ENCODE assay signal across 9 mouse cellular contexts in genomic region chr7:64497438-64497837, GRCm38 (mm10). TPM values are rescaled to one million over a fixed set of nuclear protein-coding genes. Genes with fewer than 3 reads are reported as not detected.
A peak's percentile ranks its signal among the peaks of the same experiment; 100 is the strongest.
DNase-seq lines count a peak whose midpoint lies in the region; ATAC-seq and TF ChIP-seq lines count a peak whose summit lies in the region.
"Had no signal": no experiment of that assay in that cellular context is flagged by ENCODE, and none has a peak within 500 bp of the region (broad histone marks: within the 10 kb centered on the region; RNA-seq: fewer than 3 reads in every experiment).

No protein-coding gene starts in this region.

- H3K27ac ChIP-seq in liver, adult 2 months (replicated peaks; ENCODE audit: insufficient read depth, low read depth, low read length) = no peak overlapping the region
- no peak overlapping the region for H3K27ac ChIP-seq in MEL (ENCODE audit: control insufficient read depth, low read depth, low read length)
- no peak overlapping the region for H3K27ac ChIP-seq in cerebellum, adult 2 months (ENCODE audit: insufficient read depth, low read length)
- H3K27ac ChIP-seq in limb, embryonic 11.5 days (replicated peaks; ENCODE audit: low read depth, low read length) = no peak overlapping the region
- H3K27ac ChIP-seq: embryonic facial prominence, embryonic 15.5 days; liver, embryonic 13.5 days had no signal

- H3K4me3 ChIP-seq in liver, adult 2 months (ENCODE audit: insufficient read depth, low read depth, low read length) = no peak overlapping the region
- H3K4me3 ChIP-seq in MEL (ENCODE audit: control insufficient read depth in 1 of 2, insufficient read depth in 1 of 2, low read depth in 2 of 2, low read length in 2 of 2) = no peak overlapping the region
- no peak overlapping the region for H3K4me3 ChIP-seq in cerebellum, adult 2 months (replicated peaks; ENCODE audit: insufficient read depth, low read depth, low read length)
- no peak overlapping the region for H3K4me3 ChIP-seq in limb, embryonic 11.5 days (ENCODE audit: low read depth, low read length)
- H3K4me3 ChIP-seq: embryonic facial prominence, embryonic 15.5 days; liver, embryonic 13.5 days had no signal

- WGBS in liver, adult 2 months = 51% methylated on average over 10 of the region's 10 CpGs
- 43% methylated on average over 10 of the region's 10 CpGs for WGBS in cerebellum, adult 2 months
- 34% methylated on average over 10 of the region's 10 CpGs for WGBS in limb, embryonic 11.5 days

- no peak overlapping the region for H3K9ac ChIP-seq in liver, adult 2 months (ENCODE audit: low read depth, low read length)
- no peak overlapping the region for H3K9ac ChIP-seq in MEL (ENCODE audit: control insufficient read depth, low read depth, low read length, poor library complexity, severe bottlenecking)
- H3K9ac ChIP-seq in limb, embryonic 11.5 days (ENCODE audit: low read length) = no peak overlapping the region
- H3K9ac ChIP-seq: embryonic facial prominence, embryonic 15.5 days; liver, embryonic 13.5 days had no signal

- H3K79me2 ChIP-seq in liver, adult 2 months (ENCODE audit: control insufficient read depth, insufficient read depth, low read length) = no peaks in the 10 kb centered on the region
- H3K79me2 ChIP-seq in MEL (ENCODE audit: control insufficient read depth, insufficient read depth, low read length, poor library complexity) = no peaks in the 10 kb centered on the region

- no peak for TF ChIP-seq EP300 in MEL (IDR thresholded peaks at IDR 0.05; ENCODE audit: low read depth in 1 of 2, low read length in 2 of 2)

- H3K9me3 ChIP-seq in MEL (replicated peaks; ENCODE audit: insufficient read depth, low read length) = no peaks in the 10 kb centered on the region
- H3K9me3 ChIP-seq in limb, embryonic 11.5 days (ENCODE audit: control insufficient read depth, low read length) = no peaks in the 10 kb centered on the region
- H3K9me3 ChIP-seq: embryonic facial prominence, embryonic 15.5 days had no signal

- no peak for ATAC-seq in limb, embryonic 11.5 days (ENCODE audit: insufficient number of reproducible peaks, low FRiP score, low TSS enrichment, low read depth)

- peak; percentile 76 for TF ChIP-seq CTCF in liver, adult 2 months (IDR thresholded peaks at IDR 0.05; ENCODE audit: low read depth, low read length)
- TF ChIP-seq CTCF in MEL (IDR thresholded peaks at IDR 0.05 in 2 of 3, conservative IDR thresholded peaks at IDR 0.05 in 1 of 3; ENCODE audit: control insufficient read depth in 1 of 3, insufficient read depth in 1 of 3, low read depth in 2 of 3, low read length in 3 of 3, poor library complexity in 1 of 3, severe bottlenecking in 1 of 3) = peak; percentile 37 to 68 (median 40)
- TF ChIP-seq CTCF in cerebellum, adult 2 months (IDR thresholded peaks at IDR 0.05; ENCODE audit: borderline replicate concordance, insufficient read depth, low read depth, low read length) = peak; percentile 65

- H3K4me1 ChIP-seq in liver, adult 2 months (ENCODE audit: control insufficient read depth, insufficient read depth, low read length) = no peaks in the 10 kb centered on the region
- H3K4me1 ChIP-seq in MEL (ENCODE audit: control insufficient read depth in 1 of 2, insufficient read depth in 2 of 2, low read length in 2 of 2) = no peaks in the 10 kb centered on the region
- H3K4me1 ChIP-seq in cerebellum, adult 2 months (ENCODE audit: control insufficient read depth, insufficient read depth, low read length) = peaks cover 8% of the 10 kb centered on the region; the same call in 1 of the 2 replicates
- H3K4me1 ChIP-seq in limb, embryonic 11.5 days (ENCODE audit: control insufficient read depth, insufficient read depth, low read length) = no peaks in the 10 kb centered on the region
- H3K4me1 ChIP-seq: liver, embryonic 13.5 days had no signal

- H3K27me3 ChIP-seq in liver, adult 2 months (ENCODE audit: control insufficient read depth, insufficient read depth, low read length) = 0 out of 2 replicates have a peak, but pooled peaks cover 5% of the 10 kb centered on the region
- H3K27me3 ChIP-seq in MEL (ENCODE audit: control insufficient read depth in 1 of 2, insufficient read depth in 2 of 2, low read length in 2 of 2) = no peaks in the 10 kb centered on the region
- no peaks in the 10 kb centered on the region for H3K27me3 ChIP-seq in cerebellum, adult 2 months (ENCODE audit: control insufficient read depth, insufficient read depth, low read length)
- peaks cover 20% of the 10 kb centered on the region for H3K27me3 ChIP-seq in limb, embryonic 11.5 days (ENCODE audit: control insufficient read depth, insufficient read depth, low read length)

- TF ChIP-seq RAD21 in MEL (IDR thresholded peaks at IDR 0.05; ENCODE audit: low read depth, low read length) = peak; percentile 3; the same call in 1 of the 2 replicates

- no peak overlapping the region for H3K4me2 ChIP-seq in limb, embryonic 11.5 days (ENCODE audit: low read depth, severe bottlenecking)
- H3K4me2 ChIP-seq: embryonic facial prominence, embryonic 15.5 days; liver, embryonic 13.5 days had no signal

- TF ChIP-seq POLR2A in liver, adult 2 months (IDR thresholded peaks at IDR 0.05; ENCODE audit: extremely low read depth, insufficient read depth, low read length) = no peak
- no peak for TF ChIP-seq POLR2A in MEL (IDR thresholded peaks at IDR 0.05; ENCODE audit: control insufficient read depth in 1 of 2, insufficient read depth in 1 of 2, low read depth in 1 of 2, low read length in 2 of 2, poor library complexity in 1 of 2)
- no peak for TF ChIP-seq POLR2A in cerebellum, adult 2 months (IDR thresholded peaks at IDR 0.05; ENCODE audit: borderline replicate concordance, insufficient read depth, low read length)

- H3K36me3 ChIP-seq in liver, adult 2 months (ENCODE audit: control insufficient read depth, insufficient read depth, low read length) = no peaks in the 10 kb centered on the region
- no peaks in the 10 kb centered on the region for H3K36me3 ChIP-seq in MEL (ENCODE audit: control insufficient read depth in 1 of 2, insufficient read depth in 2 of 2, low read length in 2 of 2)
- no peaks in the 10 kb centered on the region for H3K36me3 ChIP-seq in limb, embryonic 11.5 days (ENCODE audit: control insufficient read depth, insufficient read depth, low read length)
- H3K36me3 ChIP-seq: embryonic facial prominence, embryonic 15.5 days; liver, embryonic 13.5 days had no signal

- peak; percentile 39 for DNase-seq in liver, adult 2 months (ENCODE audit: extremely low read depth, low read depth, low spot score)
- no peak for DNase-seq in liver
- DNase-seq in MEL (ENCODE audit: low read depth, low spot score) = peak; percentile 33
- peak; percentile 28 to 41 for DNase-seq in cerebellum, adult 2 months
- peak; percentile 62 for DNase-seq in limb, embryonic 11.5 days (ENCODE audit: low spot score)
- no peak for DNase-seq in MN1 (ENCODE audit: low spot score)
- no peak for DNase-seq in spleen, adult 12 weeks (ENCODE audit: low spot score)
- DNase-seq: liver, embryonic 13.5 days had no signal

TF ChIP-seq in MEL, 35 proteins besides CTCF, POLR2A, EP300 and RAD21:
- TF ChIP-seq CHD2 (IDR thresholded peaks at IDR 0.05; ENCODE audit: low read length) (no peak), SMC3 (IDR thresholded peaks at IDR 0.05; ENCODE audit: low read depth, low read length) (no peak), TCF12 (IDR thresholded peaks at IDR 0.05; ENCODE audit: low read depth, low read length) (no peak), JUND (IDR thresholded peaks at IDR 0.05; ENCODE audit: low read depth, low read length) (no peak), ZC3H11A (IDR thresholded peaks at IDR 0.05; ENCODE audit: low read depth, low read length) (no peak), USF1 (IDR thresholded peaks at IDR 0.05; ENCODE audit: low read depth, low read length) (no peak), CHD1 (IDR thresholded peaks at IDR 0.05; ENCODE audit: low read depth, low read length) (no peak), ZMIZ1 (IDR thresholded peaks at IDR 0.05; ENCODE audit: low read depth, low read length) (no peak), UBTF (IDR thresholded peaks at IDR 0.05; ENCODE audit: borderline replicate concordance, insufficient read depth, low read depth, low read length) (no peak), MXI1 (IDR thresholded peaks at IDR 0.05; ENCODE audit: low read depth, low read length) (no peak), HCFC1 (IDR thresholded peaks at IDR 0.05; ENCODE audit: low read depth, low read length) (no peak), ZKSCAN1 (IDR thresholded peaks at IDR 0.05; ENCODE audit: low read depth, low read length) (no peak), ZNF384 (IDR thresholded peaks at IDR 0.05; ENCODE audit: low read depth, low read length) (no peak), USF2 (IDR thresholded peaks at IDR 0.05; ENCODE audit: borderline replicate concordance in 1 of 2, insufficient read depth in 1 of 2, low read depth in 1 of 2, low read length in 2 of 2) (no peak), KAT2A (conservative IDR thresholded peaks at IDR 0.05; ENCODE audit: low read depth, low read length) (no peak), POLR2AphosphoS2 (IDR thresholded peaks at IDR 0.05; ENCODE audit: low read length) (no peak), E2F4 (IDR thresholded peaks at IDR 0.05; ENCODE audit: borderline replicate concordance, low read depth, low read length) (no peak), GATA1 (IDR thresholded peaks at IDR 0.05; ENCODE audit: low read depth, low read length) (no peak), MAX (IDR thresholded peaks at IDR 0.05; ENCODE audit: low read length) (no peak)

RNA-seq across cellular contexts. Expression of gene Apba2, which starts 4.1 kb away (rescaled TPM):
- total RNA-seq in liver, adult 2 months (2014; rRNA removed) = 0.27 TPM in 1 of 2 replicates, not detected in the other
- polyA plus RNA-seq in liver, adult 2 months (2012; rRNA removed) = 0.11 and 0.14 TPM in 2 replicates
- total RNA-seq in MEL (2012; rRNA removed) = not detected in 2 replicates
- polyA plus RNA-seq in MEL (2012; ENCODE audit: insufficient read depth in 1 of 2, insufficient read length in 2 of 2, low read depth in 1 of 2, low replicate concordance in 2 of 2, missing spikeins in 1 of 2) = not detected
- 167 and 182 TPM in 2 replicates for polyA plus RNA-seq in cerebellum, adult 2 months (2012; rRNA removed)
- polyA plus RNA-seq in limb, embryonic 11.5 days (2014; fragmentation: Nextera tagmentation; extraction: Ambion mirVana) = 6.1 and 6.3 TPM in 2 replicates

Comparison
In these comparisons a context has a peak if more than half of its experiments do, and no peak if none do; other contexts are left out.
1. DNase-seq: peak in liver, adult 2 months (single experiment), MEL (single experiment), cerebellum, adult 2 months (2 of 2) and limb, embryonic 11.5 days (single experiment); none in liver (single experiment), MN1 (single experiment) and spleen, adult 12 weeks (single experiment).
2. RNA of gene Apba2, which starts 4.1 kb away (polyA plus RNA-seq): 167 to 182 TPM in cerebellum, adult 2 months; 6.1 to 6.3 TPM in limb, embryonic 11.5 days, 0.11 to 0.14 TPM in liver, adult 2 months and not detected in MEL; every median in the first group is over 10 times any median in the second.
3. Peak in every context shown above with its lines, with median percentiles within 50 percentile points of each other: CTCF ChIP-seq.